Mouse (Mus musculus): ENCODE measurements around the gene Gm27021. TPM values are rescaled to one million over a fixed set of nuclear protein-coding genes. Genes with fewer than 3 reads are reported as not detected.

The Gm27021 gene
- total RNA-seq, 2 experiments from 2014 or later: 0.66 TPM; not detected in 1

DNA sequence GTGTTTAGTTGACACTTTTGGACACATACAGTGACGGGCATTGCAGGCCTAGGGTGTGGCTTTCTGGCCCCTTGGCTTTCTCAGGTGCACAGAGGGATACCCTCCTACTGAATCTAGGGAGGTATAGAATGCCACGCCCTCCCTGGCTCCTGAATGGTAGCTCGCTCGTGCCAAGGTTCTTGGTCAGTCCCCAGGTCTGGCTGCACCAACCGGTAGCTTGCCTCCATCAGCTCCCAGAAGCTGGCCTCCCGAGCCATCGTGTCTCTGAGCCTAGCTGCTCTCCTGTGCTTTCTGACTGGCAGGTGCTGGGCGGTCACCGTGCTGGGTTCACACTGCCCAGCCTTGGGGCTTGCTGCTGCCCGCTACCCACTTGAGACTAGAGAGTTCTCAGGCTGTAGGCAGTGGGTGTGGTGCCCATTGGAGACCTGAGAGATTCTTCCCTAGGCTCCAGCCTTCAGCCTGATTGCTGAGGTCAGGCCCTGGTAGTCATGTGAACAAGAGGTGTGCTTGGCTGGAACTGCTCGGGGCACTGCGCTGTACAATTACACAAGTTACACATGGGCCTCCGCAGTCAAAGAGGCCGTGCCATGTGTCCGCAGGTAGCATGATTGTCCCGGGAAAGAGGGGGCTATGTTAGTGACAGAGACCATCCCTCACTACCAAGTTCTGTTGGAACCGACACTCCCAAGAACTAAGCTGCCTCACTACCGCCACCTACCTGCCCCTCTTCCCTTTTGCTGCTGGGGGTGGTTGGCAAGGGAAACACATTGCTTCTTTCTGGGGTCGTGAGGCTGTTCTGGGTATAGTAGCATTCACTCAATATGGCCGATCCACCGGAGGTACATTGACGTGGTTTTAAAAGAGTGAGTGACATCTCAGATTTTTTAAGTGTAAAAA lies 106.1 kb downstream of the Gm27021 start:
- intact Hi-C loops (cut with DNase I): no loop called here
- no peak for DNase-seq (ENCODE audit: extremely low spot score in 1 of 2, low spot score in 2 of 2)

DNA sequence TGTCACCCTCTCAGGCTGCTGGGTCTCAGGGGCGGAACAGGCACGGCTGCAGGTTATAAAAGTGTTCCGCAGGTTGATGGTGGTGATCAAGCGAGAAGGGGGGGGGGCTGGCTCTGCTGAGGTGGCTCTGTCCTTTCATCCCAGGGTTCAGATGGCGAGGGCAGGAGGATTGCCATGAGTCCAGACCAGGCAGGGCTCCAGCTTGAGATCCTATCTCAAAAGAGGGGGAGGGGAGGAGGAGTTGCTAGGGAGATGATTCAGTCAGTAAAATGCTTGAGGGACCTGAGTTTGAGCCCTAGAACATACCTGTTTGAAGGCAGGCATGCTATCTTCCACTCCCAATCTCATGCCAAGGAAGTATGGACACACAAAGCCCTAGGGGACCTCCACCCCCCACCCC lies 107.3 kb downstream of the Gm27021 start:
- intact Hi-C loops (cut with DNase I): no loop called here
- DNase-seq (ENCODE audit: extremely low spot score in 1 of 2, low spot score in 2 of 2): no peak

DNA sequence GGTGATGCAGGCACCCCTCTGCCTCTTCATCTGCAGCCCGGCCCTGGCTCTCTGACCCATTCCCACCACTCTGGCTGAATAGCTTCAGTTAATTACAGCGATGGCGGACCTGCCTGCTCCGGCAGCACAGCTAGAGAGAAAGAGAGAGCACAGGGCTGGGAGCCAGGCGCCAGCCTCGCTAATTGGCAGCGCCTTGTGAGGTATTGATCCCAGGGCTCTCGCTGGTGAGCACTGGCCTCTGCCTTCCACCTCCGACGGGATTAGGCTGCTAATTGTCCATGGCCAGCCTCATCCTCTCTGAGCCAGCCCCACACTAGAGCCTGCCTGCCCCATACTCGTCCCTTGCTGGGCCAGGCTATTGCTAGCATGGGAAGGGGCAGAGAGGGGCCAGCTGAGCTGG lies 108.2 kb downstream of the Gm27021 start:
- intact Hi-C loops (cut with DNase I): no loop called here
- DNase-seq (ENCODE audit: extremely low spot score in 1 of 2, low spot score in 2 of 2): no peak

Other genes starting within 250 kb of the Gm27021 start
- 1 to 10 TPM; 2.3 to 2.9 TPM for gene Gins2, start 78.8 kb downstream of the Gm27021 start, total RNA-seq (2021)
- gene 1190005I06Rik, start 20.4 kb downstream of the Gm27021 start, total RNA-seq (2021): 1 to 10 TPM; 5.2 to 7.1 TPM
- gene Cox4i1, start 143 bp upstream of the Gm27021 start, total RNA-seq (2021): 1,000 to 10,000 TPM; 1,012 to 1,017 TPM
- gene Emc8, start 494 bp upstream of the Gm27021 start, total RNA-seq (2021): 10 to 100 TPM; 66.6 to 72.9 TPM
- 1 to 10 TPM; 3.7 to 4.5 TPM for gene Irf8, start 68.3 kb upstream of the Gm27021 start, total RNA-seq (2021)